Mouse (Mus musculus) bone marrow macrophage, adult 2 months (primary cell): ENCODE measurements at regions not wholly inside any gene's neighbourhood (a gene's known extent, or its start where the extent isn't known, plus 50 kb on each side); places are given as distances from the start of the nearest gene placed in this dataset.

Experiments
- CTCF ChIP-seq: IDR thresholded peaks from 2 replicates; pipeline ENCODE4 v1.5.1; 2012; ENCODE audit warnings: low read depth, mild to moderate bottlenecking, low read length, moderate library complexity
- POLR2A ChIP-seq: IDR thresholded peaks from 2 replicates; pipeline ENCODE4 v1.6.1; 2012; ENCODE audit warnings: mild to moderate bottlenecking, low read depth, low read length, borderline replicate concordance

GRCm38 (mm10) chr1:77128411-77128810 lies 386.5 kb downstream of the Epha4 start:
- TF ChIP-seq POLR2A, result no peak
- no peak for TF ChIP-seq CTCF
